10 mouse cellular contexts compared by ENCODE assay signal in genomic region chr1:162076581-162077001, GRCm38 (mm10).
A peak's percentile ranks its signal among the peaks of the same experiment; 100 is the strongest.
DNase-seq lines count a peak whose midpoint lies in the region; ATAC-seq lines count a peak whose summit lies in the region.
"Had no signal": no experiment of that assay in that cellular context is flagged by ENCODE, and none has a peak within 500 bp of the region (broad histone marks: within the 10 kb centered on the region; RNA-seq: fewer than 3 reads in every experiment).

No protein-coding gene starts in this region.

- ATAC-seq in heart, embryonic 11.5 days (replicated peaks; ENCODE audit: insufficient number of reproducible peaks, low FRiP score, low TSS enrichment): no peak; the same call in 1 of the 2 replicates
- peak; percentile 49; the same call in 1 of the 2 replicates for ATAC-seq in intestine, embryonic 15.5 days
- peak; percentile 32; the same call in 1 of the 2 replicates for ATAC-seq in neural tube, embryonic 11.5 days (ENCODE audit: insufficient read depth, low FRiP score, low TSS enrichment)
- no peak for ATAC-seq in erythroid progenitor cell, adult 5-6 weeks (replicated peaks; ENCODE audit: low FRiP score, poor library complexity, severe bottlenecking)

- H3K4me2 ChIP-seq in heart, embryonic 11.5 days: no peak overlapping the region
- H3K4me2 ChIP-seq in intestine, embryonic 15.5 days (replicated peaks): no peak overlapping the region
- H3K4me2 ChIP-seq in neural tube, embryonic 11.5 days (ENCODE audit: low read depth): no peak overlapping the region

- H3K4me3 ChIP-seq in heart, embryonic 11.5 days (ENCODE audit: low read depth, low read length): no peak overlapping the region
- no peak overlapping the region for H3K4me3 ChIP-seq in intestine, embryonic 15.5 days (replicated peaks)
- no peak overlapping the region for H3K4me3 ChIP-seq in neural tube, embryonic 11.5 days (ENCODE audit: low read depth, low read length)

- H3K9me3 ChIP-seq in heart, embryonic 11.5 days (replicated peaks; ENCODE audit: control insufficient read depth, low read length): no peaks in the 10 kb centered on the region
- no peaks in the 10 kb centered on the region for H3K9me3 ChIP-seq in intestine, embryonic 15.5 days
- no peaks in the 10 kb centered on the region for H3K9me3 ChIP-seq in neural tube, embryonic 11.5 days (ENCODE audit: control insufficient read depth, low read length)

- H3K36me3 ChIP-seq in heart, embryonic 11.5 days (ENCODE audit: control insufficient read depth, insufficient read depth, low read length): no peaks in the 10 kb centered on the region
- H3K36me3 ChIP-seq in intestine, embryonic 15.5 days: no peaks in the 10 kb centered on the region
- no peaks in the 10 kb centered on the region for H3K36me3 ChIP-seq in neural tube, embryonic 11.5 days (ENCODE audit: control insufficient read depth, insufficient read depth, low read length)

- WGBS in heart, embryonic 11.5 days (ENCODE audit: insufficient replicate concordance): 53% methylated on average over 10 of the region's 10 CpGs
- 37% methylated on average over 10 of the region's 10 CpGs for WGBS in intestine, embryonic 15.5 days
- 26% methylated on average over 10 of the region's 10 CpGs for WGBS in neural tube, embryonic 11.5 days

- H3K9ac ChIP-seq in heart, embryonic 11.5 days (ENCODE audit: low read depth, low read length): no peak overlapping the region
- H3K9ac ChIP-seq in intestine, embryonic 15.5 days: no peak overlapping the region
- no peak overlapping the region for H3K9ac ChIP-seq in neural tube, embryonic 11.5 days (ENCODE audit: low read length)

- no peaks in the 10 kb centered on the region for H3K4me1 ChIP-seq in heart, embryonic 11.5 days (ENCODE audit: control insufficient read depth, insufficient read depth, low read length)
- H3K4me1 ChIP-seq in intestine, embryonic 15.5 days (replicated peaks): peaks cover 6% of the 10 kb centered on the region; the same call in 1 of the 2 replicates
- peaks cover 5% of the 10 kb centered on the region for H3K4me1 ChIP-seq in neural tube, embryonic 11.5 days (ENCODE audit: control insufficient read depth, insufficient read depth, low read length)

- H3K27ac ChIP-seq in heart, embryonic 11.5 days (ENCODE audit: low read depth, low read length): peak overlapping the region; percentile 80
- H3K27ac ChIP-seq in intestine, embryonic 15.5 days: peak overlapping the region; percentile 59
- 0 out of 2 replicates have a peak overlapping the region, but pooled peaks have one; percentile 60 for H3K27ac ChIP-seq in neural tube, embryonic 11.5 days (ENCODE audit: low read depth, low read length)

- no peak for DNase-seq in heart, adult 8-10 months (ENCODE audit: low spot score)
- DNase-seq in embryo, embryonic 11.5 days (ENCODE audit: low read depth, low spot score): peak; percentile 57
- DNase-seq in neural tube, embryonic 11.5 days (ENCODE audit: low spot score): peak; percentile 49
- no peak for DNase-seq in thymus, postnatal 0 days (ENCODE audit: low spot score)
- no peak for DNase-seq in frontal cortex, postnatal 36 days (ENCODE audit: low spot score in 2 of 2)
- DNase-seq: left cerebral cortex, postnatal 4 days; thymus, adult 2 months had no signal

- no peaks in the 10 kb centered on the region for H3K27me3 ChIP-seq in heart, embryonic 11.5 days (ENCODE audit: control insufficient read depth, insufficient read depth, low read length)
- no peaks in the 10 kb centered on the region for H3K27me3 ChIP-seq in intestine, embryonic 15.5 days (replicated peaks)
- no peaks in the 10 kb centered on the region for H3K27me3 ChIP-seq in neural tube, embryonic 11.5 days (ENCODE audit: control insufficient read depth, insufficient read depth, low read length)

Comparison
In these comparisons a context has a peak if more than half of its experiments do, and no peak if none do; other contexts are left out.
1. ATAC-seq: peak in intestine, embryonic 15.5 days (single experiment) and neural tube, embryonic 11.5 days (single experiment); none in heart, embryonic 11.5 days (single experiment) and erythroid progenitor cell, adult 5-6 weeks (single experiment).
2. DNase-seq: peak in embryo, embryonic 11.5 days (single experiment) and neural tube, embryonic 11.5 days (single experiment); none in heart, adult 8-10 months (single experiment), thymus, postnatal 0 days (single experiment) and frontal cortex, postnatal 36 days (0 of 2).
3. Peak in every context shown above with its lines, with median percentiles within 50 percentile points of each other: H3K27ac ChIP-seq.